Mouse (Mus musculus) liver, embryonic 16.5 days (tissue): ENCODE data around the gene Cct3. TPM values are rescaled to one million over a fixed set of nuclear protein-coding genes. Genes with fewer than 3 reads are reported as not detected.
"Not testable (repeated sequence)": the region's sequence is repeated elsewhere in the genome, so short reads cannot be mapped to it uniquely, and the experiment has no call there.

ENCODE experiments used
- ATAC-seq: fragments of 200-750 bp; cut with Nextera tagmentation; 2 replicates; pipeline ENCODE4 v1.8.0; 2017; ENCODE audit warnings: low read depth, mild to moderate bottlenecking, moderate number of reproducible peaks, moderate library complexity
- H3K27ac ChIP-seq: fragments of 300-500 bp; sonication (generic); 2 replicates; pipeline ENCODE4 v1.5.1; 2014; ENCODE audit warnings: mild to moderate bottlenecking, low read length
- H3K27me3 ChIP-seq: fragments of 300-500 bp; sonication (generic); 2 replicates; pipeline ENCODE4 v1.6.1; 2014; ENCODE audit warnings: low read depth, low read length, mixed read lengths; ENCODE audit not compliant: control insufficient read depth, insufficient read depth
- H3K36me3 ChIP-seq: fragments of 300-500 bp; sonication (generic); 2 replicates; pipeline ENCODE4 v1.6.1; 2014; ENCODE audit warnings: mild to moderate bottlenecking; ENCODE audit not compliant: control insufficient read depth, insufficient read depth
- H3K4me1 ChIP-seq: fragments of 300-500 bp; sonication (generic); 2 replicates; pipeline ENCODE4 v1.6.1; 2014; ENCODE audit warnings: low read depth, low read length, mixed read lengths; ENCODE audit not compliant: control insufficient read depth
- H3K4me2 ChIP-seq: fragments of 300-500 bp; sonication (generic); 2 replicates; pipeline ENCODE4 v1.6.1; 2014; ENCODE audit warnings: low read depth, low read length, mixed read lengths
- H3K4me3 ChIP-seq: fragments of 300-500 bp; sonication (generic); 2 replicates; pipeline ENCODE4 v1.5.1; 2014; ENCODE audit warnings: low read depth, mild to moderate bottlenecking, low read length
- H3K9ac ChIP-seq: fragments of 300-500 bp; sonication (generic); 2 replicates; pipeline ENCODE4 v1.6.1; 2014; ENCODE audit warnings: low read depth, low read length
- H3K9me3 ChIP-seq: fragments of 300-500 bp; sonication (generic); replicated peaks from 2 replicates; pipeline ENCODE4 v1.6.1; 2016; ENCODE audit warnings: low read length; ENCODE audit not compliant: control insufficient read depth
- WGBS: fragments of 180-500 bp; shearing (Covaris S2); extraction: QIAGEN DNeasy Blood & Tissue Kit; methylation state at CpG from one replicate; pipeline ENCODE4 v1.1.7; 2014; ENCODE audit not compliant: insufficient replicate concordance; 5-methylcytosine and 5-hydroxymethylcytosine counted together
- polyA plus RNA-seq: library from polyadenylated mRNA; unstranded; fragments of >200 nt; fragmentation: Nextera tagmentation; extraction: Ambion mirVana; gene quantifications from 2 replicates; pipeline ENCODE4 v1.2.1, GENCODE M21; 2015

Gene Cct3
- polyA plus RNA-seq, 1 experiment from 2014 or later = 213 TPM

DNA sequence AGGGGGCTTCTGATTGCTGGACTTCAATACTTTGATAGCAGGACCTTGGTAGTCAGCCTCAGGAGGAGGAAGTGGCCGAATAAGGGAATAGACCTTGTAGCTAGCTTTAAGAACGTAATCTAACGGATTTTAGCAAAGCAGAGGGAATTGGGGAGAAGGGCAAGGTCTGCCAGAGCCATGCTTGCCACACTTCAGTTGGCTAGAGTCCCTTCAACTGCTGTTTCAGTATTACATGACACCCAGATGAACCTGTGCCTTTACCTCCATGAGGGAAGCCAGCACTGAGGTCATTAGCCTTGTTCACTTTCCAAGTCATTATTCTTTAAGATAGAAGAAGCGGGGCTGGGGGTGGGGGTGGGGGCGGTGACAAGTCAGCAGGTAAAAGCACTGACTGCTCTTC, 27.9 kb upstream of the Cct3 start:
- Histone ChIP-seq H3K4me1 (no peaks in the 10 kb centered on the region), H3K36me3 (no peaks in the 10 kb centered on the region), H3K27ac (no peak overlapping the region), H3K4me2 (no peak overlapping the region), H3K4me3 (no peak overlapping the region), H3K9me3 (no peaks in the 10 kb centered on the region), H3K27me3 (no peaks in the 10 kb centered on the region), H3K9ac (no peak overlapping the region)
- WGBS = 70% methylated on average over 5 of the region's 5 CpGs
- ATAC-seq = no peak

DNA sequence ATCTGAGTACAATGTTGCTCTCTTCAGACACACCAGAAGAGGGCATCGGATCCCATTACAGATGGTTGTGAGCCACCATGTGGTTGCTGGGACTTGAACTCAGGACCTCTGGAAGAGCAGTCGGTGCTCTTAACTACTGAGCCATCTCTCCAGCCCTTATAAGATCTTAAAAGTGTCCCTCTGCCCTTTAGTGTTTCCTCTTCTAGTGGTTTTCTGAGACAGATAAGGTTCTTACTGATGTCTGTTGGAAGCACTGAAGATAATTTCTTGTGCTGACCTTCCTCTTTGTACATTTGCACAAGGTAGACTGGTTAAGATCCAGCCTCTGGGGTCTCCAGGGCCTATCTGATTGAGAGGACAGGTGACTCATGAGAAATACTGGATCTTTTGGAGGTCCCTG, 25.6 kb upstream of the Cct3 start:
- H3K4me2 ChIP-seq, H3K27me3 ChIP-seq, H3K9me3 ChIP-seq, ATAC-seq, H3K27ac ChIP-seq, H3K9ac ChIP-seq, H3K36me3 ChIP-seq, H3K4me1 ChIP-seq, H3K4me3 ChIP-seq: not testable (repeated sequence)
- 45% methylated on average over 2 of the region's 2 CpGs for WGBS

DNA sequence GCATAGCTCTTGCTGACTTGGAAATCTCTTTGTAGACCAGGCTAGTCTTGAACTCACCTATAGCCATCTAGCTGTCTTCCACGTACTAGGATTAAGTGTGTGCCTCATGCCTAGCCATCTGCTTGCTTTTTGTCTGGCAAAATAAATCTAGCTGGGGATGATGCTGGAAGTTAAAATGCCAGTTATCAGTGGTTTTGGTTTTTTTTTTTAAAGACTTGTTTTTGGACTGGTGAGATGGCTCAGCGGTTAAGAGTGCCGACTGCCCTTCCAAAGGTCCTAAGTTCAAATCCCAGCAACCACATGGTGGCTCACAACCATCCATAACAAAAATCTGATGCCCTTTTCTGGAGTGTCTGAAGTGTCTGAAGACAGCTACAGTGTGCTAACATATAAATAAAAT, 25.1 kb upstream of the Cct3 start:
- Histone ChIP-seq H3K9me3 (no peaks in the 10 kb centered on the region), H3K4me3 (no peak overlapping the region), H3K27ac (no peak overlapping the region), H3K4me1 (no peaks in the 10 kb centered on the region), H3K36me3 (no peaks in the 10 kb centered on the region), H3K27me3 (no peaks in the 10 kb centered on the region), H3K4me2 (no peak overlapping the region), H3K9ac (no peak overlapping the region)
- ATAC-seq = no peak
- WGBS = 71% methylated on average over 3 of the region's 3 CpGs

DNA sequence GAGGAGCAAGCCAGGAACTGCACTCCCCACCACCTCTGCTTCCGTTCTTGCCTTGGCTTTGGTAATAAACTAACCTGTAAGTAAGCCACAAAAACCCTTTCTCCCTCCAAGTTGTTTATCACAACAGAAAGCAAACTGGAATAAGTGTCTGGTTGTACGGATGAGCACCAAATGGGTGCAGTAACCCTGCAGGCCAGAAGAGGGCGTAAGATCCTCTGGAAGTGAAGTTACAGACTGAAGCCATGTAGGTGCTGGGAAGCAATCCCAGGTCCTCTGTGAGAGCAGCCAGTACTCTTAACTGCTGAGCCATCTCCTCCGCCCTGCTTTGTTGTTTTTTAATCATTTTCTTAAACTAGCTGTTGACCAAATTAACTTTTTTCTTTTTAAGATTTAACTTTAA, 22.9 kb upstream of the Cct3 start:
- Histone ChIP-seq H3K4me1 (no peaks in the 10 kb centered on the region), H3K4me2 (no peak overlapping the region)

DNA sequence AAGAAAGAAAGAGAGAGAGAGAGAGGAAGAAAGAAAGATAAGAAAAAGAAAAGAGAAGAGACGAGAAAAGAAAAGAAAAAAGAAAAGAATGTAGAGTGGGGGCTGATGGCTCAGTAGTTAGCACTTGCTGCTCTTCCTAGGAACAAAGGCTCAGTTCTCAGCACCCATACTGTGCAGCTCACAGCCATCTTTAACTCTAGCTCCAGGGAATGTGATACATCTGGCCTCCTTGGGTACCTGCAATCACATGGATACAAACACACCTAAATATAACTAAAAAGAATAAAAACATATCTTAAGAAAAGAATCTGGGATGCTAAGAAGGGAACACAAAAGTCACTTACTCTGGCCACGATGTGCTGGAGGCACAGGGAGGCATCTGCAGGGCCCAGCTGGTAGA, 20.8 kb upstream of the Cct3 start:
- 64% methylated on average over 2 of the region's 2 CpGs for WGBS
- no peaks in the 10 kb centered on the region for H3K36me3 ChIP-seq
- no peaks in the 10 kb centered on the region for H3K27me3 ChIP-seq
- no peak overlapping the region for H3K4me2 ChIP-seq
- no peak overlapping the region for H3K9ac ChIP-seq
- ATAC-seq = no peak
- no peaks in the 10 kb centered on the region for H3K9me3 ChIP-seq
- no peak overlapping the region for H3K27ac ChIP-seq
- H3K4me1 ChIP-seq = no peaks in the 10 kb centered on the region
- H3K4me3 ChIP-seq = no peak overlapping the region

More for the DNA sequence above, 22.9 kb upstream of the Cct3 start:
- ATAC-seq = no peak
- H3K9me3 ChIP-seq = no peaks in the 10 kb centered on the region
- H3K27ac ChIP-seq = no peak overlapping the region
- no peak overlapping the region for H3K4me3 ChIP-seq
- H3K27me3 ChIP-seq = no peaks in the 10 kb centered on the region
- no peaks in the 10 kb centered on the region for H3K36me3 ChIP-seq
- no peak overlapping the region for H3K9ac ChIP-seq
- WGBS = 66% methylated on average over 4 of the region's 4 CpGs

DNA sequence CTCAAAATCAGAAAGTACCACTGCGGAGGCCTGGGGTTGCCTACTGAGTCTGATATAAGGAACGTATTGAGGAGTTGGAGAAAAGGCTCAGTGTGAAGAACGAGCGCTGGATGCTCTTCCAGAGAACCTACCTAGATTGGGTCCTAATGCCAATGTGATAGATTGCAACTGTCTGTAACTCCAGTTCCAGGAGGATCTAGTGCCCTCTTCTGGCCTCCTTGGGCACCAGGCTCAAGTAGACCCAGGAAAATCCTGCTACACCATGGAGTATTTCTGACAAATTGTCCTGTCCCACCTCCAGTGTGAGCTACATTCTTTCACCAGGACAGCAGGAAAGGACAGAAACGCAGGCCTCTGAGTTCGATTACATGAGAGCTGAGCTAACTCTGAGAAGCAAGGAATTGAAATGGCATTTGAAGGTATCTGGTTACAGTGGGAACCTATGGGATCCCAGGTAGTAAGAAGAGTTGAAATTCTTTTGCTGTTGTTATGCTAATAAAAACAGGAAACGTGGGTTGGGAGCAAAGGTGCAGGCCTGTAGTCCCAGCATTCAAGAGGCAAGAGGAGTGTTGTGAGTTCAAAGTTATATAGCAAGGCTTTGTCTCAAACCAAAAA, 20.3 kb upstream of the Cct3 start:
- WGBS = 36% methylated on average over 7 of the region's 7 CpGs
- H3K4me1 ChIP-seq = no peaks in the 10 kb centered on the region
- no peak overlapping the region for H3K4me2 ChIP-seq
- H3K9ac ChIP-seq = no peak overlapping the region
- no peak overlapping the region for H3K4me3 ChIP-seq
- H3K36me3 ChIP-seq = no peaks in the 10 kb centered on the region
- H3K9me3 ChIP-seq = no peaks in the 10 kb centered on the region
- H3K27me3 ChIP-seq = no peaks in the 10 kb centered on the region
- ATAC-seq = no peak
- H3K27ac ChIP-seq = no peak overlapping the region

DNA sequence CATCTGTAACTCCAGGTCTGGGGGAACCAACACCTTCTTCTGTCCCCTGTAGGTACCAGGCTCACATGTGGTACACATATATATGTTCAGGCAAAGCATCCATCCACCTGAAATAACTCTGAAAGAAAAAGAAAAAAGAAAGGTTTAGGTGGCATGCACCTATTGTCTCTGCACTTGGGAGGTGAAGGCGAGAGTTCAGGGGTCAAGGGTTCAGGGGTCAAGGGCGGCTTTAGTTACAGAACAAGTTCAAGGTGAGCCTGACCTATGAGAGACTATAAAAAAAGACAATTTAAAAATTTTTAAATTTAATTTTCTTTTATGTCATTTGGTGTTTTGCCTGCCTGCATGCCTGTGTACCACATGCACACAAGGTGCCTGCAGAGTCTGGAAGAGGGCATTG, 16.9 kb upstream of the Cct3 start:
- Histone ChIP-seq H3K9me3 (no peaks in the 10 kb centered on the region), H3K4me1 (no peaks in the 10 kb centered on the region), H3K36me3 (no peaks in the 10 kb centered on the region), H3K27me3 (no peaks in the 10 kb centered on the region), H3K4me3 (no peak overlapping the region), H3K4me2 (no peak overlapping the region), H3K27ac (no peak overlapping the region), H3K9ac (no peak overlapping the region)
- ATAC-seq = no peak
- 67% methylated on average over 2 of the region's 2 CpGs for WGBS

DNA sequence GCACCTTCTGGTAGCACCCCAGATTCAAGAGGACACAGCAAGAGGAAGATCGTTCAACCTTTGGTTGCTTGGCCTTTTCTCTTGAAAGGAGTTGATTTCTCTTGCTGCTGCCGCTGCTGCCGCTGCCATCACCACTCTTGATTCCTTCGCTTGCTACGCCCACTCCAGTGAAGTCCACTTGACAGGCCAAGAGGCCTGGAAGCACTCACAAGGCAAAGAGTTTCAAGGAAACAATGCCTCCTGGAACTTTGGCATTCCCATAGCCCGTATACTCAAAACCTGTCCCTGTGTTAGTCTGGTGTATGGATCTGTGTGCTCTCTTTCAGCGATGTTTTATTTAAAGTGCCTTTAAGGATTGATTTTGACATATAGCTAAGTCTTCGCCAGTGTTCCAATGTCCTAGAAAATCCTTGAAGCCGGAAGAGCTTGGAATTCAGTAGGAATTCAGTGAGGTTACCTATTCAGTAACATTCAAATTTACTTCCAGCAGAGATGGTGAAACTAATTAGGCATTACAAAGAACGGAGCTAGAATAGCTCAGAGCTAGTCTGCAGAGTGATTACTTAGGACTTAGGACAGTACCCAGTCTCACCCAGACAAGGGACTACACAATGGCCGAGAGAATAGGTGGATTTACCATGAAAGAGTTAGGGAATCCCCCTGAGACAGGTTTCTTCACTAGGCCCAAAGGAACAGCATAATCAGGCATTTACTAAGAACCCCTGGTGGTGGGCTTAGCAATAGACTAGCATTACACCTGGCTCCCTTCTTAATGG, 15.6 kb upstream of the Cct3 start:
- H3K4me3 ChIP-seq = not testable (repeated sequence)

DNA sequence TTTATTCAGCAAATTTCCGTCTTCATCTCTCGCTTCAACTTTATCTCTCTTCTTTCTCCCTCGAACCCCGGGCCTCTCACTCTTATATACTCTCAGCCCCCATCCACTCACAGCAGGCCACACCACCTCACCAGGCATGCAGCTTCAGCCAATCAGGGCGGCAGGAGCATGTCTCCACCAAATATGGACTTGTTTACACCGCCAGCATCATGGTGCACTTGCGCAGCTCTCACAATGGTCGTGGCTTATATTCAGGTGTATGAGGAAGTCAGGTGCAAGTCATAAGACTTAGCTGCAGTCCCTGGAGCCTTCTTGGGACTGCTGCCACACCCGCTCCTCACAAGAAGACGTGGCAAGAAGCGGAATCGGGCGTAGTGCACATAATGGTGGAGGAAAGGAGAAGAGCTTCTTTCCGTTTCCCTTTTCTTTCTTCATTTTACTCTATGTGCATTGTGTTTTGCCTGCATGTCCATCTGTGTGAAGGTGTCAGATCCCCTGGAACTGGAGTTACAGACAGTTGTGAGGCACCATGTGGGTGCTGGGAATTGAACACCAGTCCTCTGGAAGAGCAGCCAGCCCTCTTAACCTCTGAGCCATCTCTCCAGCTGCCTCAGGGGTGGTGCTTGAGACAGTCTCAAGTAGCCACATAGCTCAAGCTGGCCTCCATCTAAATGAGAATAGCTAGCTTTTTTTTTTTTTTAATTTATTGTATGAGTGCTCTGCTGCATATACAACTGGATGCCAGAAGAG, 11.9 kb upstream of the Cct3 start:
- H3K9ac ChIP-seq, H3K4me1 ChIP-seq, H3K9me3 ChIP-seq, H3K27ac ChIP-seq, H3K36me3 ChIP-seq, H3K4me2 ChIP-seq, H3K27me3 ChIP-seq, H3K4me3 ChIP-seq, ATAC-seq: not testable (repeated sequence)
- 79% methylated on average over 14 of the region's 14 CpGs for WGBS

More for the DNA sequence above, 15.6 kb upstream of the Cct3 start:
- not testable (repeated sequence) for H3K4me2 ChIP-seq, H3K36me3 ChIP-seq, H3K27me3 ChIP-seq, ATAC-seq, H3K9me3 ChIP-seq, H3K4me1 ChIP-seq, H3K27ac ChIP-seq, H3K9ac ChIP-seq
- WGBS = 61% methylated on average over 11 of the region's 11 CpGs
